Mouse (Mus musculus) thymus, postnatal 36 days (tissue): ENCODE data around the gene E130309D02Rik.
A peak's percentile ranks its signal among the peaks of the same experiment; 100 is the strongest.

ENCODE experiments used
- DNase-seq, 2 experiments: peaks; one replicate each; pipeline ENCODE4 v3.0.0; 2022; ENCODE audit warnings: mixed read lengths in 2 of 2

The E130309D02Rik gene

DNA sequence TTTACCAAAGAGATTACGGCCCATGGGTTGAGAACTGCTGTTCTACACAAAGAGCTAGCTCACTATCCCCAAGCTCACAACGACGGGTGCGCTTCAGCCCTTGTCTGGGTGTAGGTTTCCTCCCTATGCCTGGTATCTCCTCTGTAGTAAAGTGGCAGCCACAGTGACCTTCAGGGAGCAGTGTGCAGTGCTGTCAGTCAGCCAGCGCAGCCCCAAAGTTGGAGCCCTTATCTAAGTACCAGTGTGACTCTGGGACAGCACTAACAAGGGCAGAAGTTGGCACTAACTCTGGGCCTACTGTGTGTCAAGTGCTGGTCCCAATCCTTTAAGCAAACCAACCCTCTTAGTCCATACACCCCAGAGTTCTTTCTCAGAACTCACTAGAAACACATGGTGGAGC, 6.3 kb downstream of the E130309D02Rik start:
- no peak for DNase-seq

DNA sequence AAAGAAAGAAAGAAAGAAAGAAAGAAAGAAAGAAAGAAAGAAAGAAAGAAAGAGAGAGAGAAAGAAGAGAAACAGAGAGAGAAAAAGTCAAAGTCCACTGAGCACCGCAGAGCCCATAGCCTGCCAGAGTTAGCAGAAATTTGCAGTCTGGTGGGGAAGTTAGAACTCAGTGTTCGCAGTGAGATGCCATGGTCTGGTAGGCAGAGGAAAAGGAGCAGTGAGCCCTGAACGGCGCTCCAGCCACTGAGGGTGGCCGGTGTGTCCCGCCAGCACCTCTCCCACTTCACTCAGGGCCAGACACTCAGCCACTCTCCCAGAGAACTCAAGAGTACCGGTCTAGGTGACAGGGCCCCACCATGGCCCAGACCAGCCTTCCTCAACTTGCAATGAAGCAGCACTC, 10.9 kb downstream of the E130309D02Rik start:
- no peak for DNase-seq

DNA sequence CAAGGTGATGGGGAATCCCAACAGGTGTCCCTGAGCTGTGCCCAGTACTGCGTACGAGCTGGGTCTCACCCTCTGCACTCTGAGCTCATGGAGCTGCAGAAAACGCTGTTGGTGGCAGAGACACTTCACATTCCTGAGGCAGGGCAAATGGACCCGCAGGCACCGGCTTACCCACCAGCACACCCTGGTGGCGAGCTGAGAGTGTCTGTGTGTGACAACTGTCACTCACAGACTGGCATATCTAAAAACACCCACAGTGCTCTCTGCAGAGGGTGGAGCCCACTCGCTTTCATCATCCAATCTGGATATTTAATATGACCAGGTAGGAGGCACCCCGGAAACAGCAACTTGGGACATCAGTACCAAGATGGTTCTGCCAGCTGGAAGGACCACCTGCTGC, 13.9 kb downstream of the E130309D02Rik start:
- no peak for DNase-seq

DNA sequence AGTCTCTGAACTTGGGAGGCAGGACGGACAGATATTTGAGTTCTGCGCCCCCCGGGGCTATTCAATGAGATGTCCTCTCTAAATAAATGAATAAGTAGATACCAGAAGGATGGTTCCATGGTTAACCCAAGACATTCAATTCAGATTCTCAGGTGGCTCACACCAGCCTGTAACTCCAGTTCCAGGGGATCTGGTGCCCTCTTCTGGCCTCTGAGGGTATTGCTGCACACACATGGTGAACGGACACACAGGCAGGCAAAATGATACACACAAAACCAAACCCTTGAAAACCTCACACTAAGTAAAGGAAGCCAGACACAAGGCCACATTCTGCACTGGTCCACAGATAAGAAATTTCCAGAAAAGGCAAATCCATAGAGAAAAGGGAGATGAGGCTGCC, 15.5 kb downstream of the E130309D02Rik start:
- DNase-seq = peak; percentile 45 to 56

DNA sequence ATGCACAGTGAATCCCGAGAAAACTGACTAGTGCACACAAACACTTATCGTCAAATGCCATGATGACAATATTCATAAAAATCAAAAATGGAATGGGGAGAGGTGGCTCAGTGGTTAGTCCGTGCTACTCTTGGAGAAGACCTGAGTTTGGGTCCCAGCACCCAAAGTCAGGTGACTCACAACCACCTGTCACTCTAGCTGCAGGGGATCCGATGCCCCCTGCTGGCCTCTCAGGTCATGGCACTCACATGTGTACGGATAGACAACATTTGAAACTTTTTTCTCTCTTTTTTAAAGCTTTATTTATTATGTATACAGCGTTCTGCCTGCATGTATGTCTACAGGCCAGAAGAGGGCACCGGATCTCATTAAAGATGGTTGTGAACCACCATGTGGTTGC, 16.8 kb downstream of the E130309D02Rik start:
- DNase-seq = no peak

DNA sequence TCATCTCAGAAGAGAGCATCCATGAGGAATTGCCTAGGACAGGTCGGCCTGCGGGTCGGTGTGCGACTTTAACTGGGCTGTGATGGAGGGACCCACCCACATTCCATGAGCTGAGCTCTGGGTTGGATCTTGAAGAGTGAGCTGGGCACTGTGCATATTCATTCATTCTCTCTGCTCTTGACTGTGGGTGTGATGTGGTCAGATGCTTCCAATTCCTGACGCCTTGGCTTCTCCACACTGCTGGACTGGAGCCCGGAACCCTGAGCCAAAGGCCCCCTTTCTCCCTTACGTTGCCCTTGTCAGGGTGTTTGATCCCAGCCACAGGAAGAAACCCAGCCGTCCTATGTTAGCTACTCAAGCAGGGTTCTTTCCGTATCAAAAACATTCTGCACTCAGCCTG, 17.2 kb downstream of the E130309D02Rik start:
- no peak for DNase-seq

DNA sequence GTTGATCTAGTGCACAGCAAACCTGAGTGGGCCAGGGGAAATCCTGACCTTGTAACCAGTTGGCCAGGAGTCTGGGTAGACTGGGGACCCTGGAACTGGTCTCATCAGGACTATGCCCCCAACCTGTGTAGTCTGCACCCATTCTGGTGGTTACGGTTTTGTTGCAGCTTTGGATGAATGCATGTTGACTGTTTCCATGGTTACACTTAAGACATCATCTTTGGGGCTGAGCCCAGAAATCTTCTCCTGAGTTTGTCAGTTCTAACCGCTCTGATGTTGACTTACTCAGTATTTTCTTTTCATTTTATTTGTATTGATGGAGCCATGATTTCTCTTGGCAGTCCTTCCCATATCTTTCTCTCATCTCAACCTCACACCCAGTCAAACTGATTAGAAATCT, 19.8 kb downstream of the E130309D02Rik start:
- no peak for DNase-seq

DNA sequence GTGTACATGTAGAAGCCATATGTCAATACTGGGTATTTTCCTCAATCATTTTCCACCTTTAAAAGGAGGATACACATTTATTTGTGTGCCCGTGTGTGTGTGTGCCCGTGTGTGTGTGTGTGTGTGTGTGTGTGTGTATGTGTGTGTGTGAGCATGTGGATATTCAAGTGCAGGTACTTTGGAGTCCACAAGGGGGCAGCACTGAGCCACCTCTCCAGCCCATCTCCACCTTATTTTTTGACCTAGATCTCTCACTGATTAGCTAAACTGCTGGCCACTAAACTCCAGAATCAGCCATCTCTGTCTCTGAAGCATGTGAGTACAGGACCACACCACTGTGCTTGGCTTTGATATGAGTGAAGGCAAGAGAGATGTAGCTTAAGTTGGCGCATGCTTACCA, 20.3 kb downstream of the E130309D02Rik start:
- no peak for DNase-seq

DNA sequence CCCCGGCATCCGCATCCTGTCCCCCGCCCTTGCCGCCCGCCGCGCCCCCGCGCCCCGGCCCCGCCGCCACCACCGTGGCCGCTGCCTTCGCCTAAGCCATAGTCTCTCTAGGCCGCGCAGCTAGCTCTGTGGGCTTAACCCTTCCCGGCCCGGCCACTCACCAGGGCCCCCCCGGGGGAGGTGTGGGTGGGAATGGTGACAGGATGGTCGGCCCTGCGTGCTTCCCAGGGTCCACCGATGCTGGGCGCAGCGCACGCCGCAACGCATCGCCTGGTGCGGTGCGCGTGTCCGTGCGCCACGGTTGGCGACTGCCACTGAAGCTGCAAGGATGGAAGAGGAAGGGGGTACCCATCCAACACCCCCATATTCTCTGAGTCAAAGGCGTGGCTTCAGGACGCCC, 21.8 kb downstream of the E130309D02Rik start, which contains the start of gene Zfp853:
Zfp853 (minus strand) TSS at position 220 of the 400 bp plus-strand sequence.
- DNase-seq = no peak

DNA sequence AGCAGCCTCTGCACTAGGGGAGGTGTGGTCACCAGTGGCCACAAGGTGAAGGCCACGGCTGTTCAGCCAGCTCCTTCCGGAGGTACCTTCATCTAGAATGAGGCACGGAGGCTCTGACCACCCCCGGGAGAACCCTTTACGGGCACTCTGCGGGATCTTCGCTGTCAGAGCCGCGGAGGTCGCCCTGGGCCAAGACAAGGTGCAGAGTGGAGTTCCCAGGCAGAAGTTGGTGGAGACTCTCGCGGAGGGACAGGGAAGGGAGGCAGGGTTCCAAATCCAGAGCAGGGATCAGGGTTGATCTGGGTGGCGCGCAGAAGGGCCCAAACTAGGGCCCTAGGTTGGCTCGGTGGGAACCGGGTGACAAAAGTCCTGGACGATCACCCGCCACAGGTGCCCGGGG, 22.3 kb downstream of the E130309D02Rik start:
- DNase-seq = no peak

DNA sequence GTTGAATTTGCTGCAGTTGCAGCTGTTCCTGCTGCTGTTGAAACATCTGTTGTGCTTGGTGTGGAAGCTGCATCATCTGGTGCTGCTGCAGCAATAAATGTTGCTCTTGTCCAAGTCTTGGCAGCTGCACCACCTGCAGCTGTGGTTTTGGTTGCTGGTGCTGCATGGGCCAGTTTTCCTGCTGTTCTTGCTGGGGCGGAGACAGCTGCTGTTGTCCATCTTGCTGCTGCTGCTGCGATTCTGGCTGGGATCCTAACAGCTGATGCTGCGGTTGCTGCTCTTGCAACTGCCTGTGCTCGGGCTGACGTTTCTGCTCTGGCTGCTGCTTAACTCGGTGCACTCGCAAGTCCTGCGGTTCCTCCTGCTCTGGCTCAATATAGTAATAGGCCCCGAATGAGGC, 25.9 kb downstream of the E130309D02Rik start:
- DNase-seq = no peak

DNA sequence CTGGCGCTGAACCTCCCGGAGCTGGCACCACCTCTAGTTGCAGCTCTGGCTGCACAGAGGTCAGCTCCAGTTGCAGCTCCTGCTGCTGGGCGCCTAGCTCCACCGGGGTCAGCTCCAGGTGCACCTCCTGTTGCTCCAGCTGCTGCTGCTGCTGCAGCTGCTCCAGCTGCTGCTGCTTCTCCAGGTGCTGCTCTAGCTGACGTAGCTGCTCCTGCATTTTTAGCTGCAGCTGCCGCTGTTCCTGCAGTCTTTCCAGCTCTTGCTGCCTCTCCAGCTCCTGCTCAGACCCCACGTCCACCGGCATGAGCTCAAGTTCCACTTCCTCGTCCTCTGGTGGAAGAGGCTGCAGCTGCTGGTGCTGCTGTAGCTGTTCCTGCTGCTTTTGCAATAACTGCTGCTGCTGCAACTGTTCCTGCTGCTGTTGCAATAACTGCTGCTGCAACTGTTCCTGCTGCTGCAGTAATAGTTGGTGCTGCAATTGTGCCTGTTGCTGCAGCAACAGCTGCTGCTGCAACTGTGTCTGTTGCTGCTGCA, 26.7 kb downstream of the E130309D02Rik start:
- no peak for DNase-seq

DNA sequence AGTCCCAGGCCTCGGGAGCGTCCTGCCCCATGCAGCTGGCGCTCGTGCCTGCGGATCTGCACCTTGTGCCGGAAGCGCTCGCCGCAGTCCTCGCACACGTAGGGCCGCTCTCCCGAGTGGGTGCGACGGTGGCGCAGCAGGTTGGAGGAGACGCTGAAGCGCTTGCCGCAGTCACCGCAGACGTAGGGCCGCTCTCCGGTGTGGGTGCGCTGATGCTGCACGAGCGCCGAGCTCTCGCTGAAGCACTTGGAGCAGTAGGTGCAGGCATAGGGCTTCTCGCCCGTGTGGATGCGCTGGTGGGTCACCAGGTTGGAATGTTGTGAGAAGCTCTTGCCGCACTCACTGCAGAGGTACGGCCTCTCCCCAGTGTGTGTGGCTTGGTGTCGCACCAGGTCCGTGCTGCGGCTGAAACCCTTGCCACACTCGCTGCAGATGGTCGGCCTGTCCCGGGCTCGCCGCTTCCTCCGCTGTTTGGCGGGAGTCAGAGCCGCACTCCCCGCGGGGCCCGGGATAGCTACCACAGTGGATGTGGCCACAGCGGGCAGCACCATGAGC, 27.3 kb downstream of the E130309D02Rik start:
- peak; percentile 30 to 45 for DNase-seq

DNA sequence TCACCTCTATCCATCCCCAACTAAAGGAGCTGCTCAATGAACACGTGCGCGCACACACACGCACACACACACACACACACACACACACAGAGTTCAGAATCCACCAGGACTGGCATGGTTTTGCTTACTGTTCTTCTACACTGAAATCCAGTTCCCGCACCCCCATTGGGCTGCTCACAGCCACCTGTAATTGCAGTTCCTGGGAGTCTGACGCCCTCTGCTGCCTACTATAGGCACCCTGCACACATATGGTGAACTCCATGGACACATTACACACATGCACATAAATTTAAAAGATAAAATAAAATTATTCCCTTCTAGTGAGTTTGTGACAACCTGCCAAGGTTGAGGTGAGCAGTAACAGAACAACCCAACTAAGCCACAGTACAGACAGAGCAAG, 30.4 kb downstream of the E130309D02Rik start:
- DNase-seq = no peak

DNA sequence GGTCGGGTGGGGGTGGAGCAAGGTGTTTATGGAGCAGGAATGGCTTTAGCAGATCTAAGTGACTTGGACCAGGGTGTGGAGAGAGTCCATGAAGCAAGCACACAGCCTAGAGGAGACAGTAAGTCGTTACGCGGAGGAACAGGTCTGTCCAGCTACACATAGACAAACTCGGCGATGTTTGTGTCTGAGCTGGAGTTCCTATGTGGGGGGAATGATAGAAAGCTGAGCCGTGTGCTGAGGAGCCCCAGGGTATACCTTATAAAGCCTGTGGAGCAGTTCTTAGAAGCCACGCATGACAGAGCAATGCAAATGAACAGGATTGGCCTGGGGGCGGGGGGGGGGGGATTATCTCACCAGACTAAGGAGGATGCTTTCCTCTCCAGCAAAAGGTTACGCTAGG, 35.9 kb downstream of the E130309D02Rik start:
- no peak for DNase-seq

DNA sequence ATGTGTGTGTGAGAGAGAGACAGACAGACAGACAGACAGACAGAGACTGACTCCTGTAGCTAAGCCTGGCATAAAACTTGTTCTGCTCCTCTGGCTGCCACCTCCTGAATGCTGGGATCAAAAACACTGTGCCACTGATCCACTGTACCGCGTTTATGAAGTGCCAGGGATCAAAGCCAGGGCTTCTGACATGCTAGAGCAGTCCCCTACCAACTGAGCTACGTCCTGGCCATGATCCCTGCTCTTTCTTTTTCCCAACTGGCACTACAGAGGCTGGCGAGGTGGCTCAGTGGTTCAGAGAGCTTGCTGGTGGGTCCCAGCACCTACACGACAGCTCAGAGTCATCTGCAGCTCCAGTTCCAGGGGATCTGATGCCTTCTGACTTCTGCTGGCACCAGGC, 39.4 kb downstream of the E130309D02Rik start:
- DNase-seq = no peak

DNA sequence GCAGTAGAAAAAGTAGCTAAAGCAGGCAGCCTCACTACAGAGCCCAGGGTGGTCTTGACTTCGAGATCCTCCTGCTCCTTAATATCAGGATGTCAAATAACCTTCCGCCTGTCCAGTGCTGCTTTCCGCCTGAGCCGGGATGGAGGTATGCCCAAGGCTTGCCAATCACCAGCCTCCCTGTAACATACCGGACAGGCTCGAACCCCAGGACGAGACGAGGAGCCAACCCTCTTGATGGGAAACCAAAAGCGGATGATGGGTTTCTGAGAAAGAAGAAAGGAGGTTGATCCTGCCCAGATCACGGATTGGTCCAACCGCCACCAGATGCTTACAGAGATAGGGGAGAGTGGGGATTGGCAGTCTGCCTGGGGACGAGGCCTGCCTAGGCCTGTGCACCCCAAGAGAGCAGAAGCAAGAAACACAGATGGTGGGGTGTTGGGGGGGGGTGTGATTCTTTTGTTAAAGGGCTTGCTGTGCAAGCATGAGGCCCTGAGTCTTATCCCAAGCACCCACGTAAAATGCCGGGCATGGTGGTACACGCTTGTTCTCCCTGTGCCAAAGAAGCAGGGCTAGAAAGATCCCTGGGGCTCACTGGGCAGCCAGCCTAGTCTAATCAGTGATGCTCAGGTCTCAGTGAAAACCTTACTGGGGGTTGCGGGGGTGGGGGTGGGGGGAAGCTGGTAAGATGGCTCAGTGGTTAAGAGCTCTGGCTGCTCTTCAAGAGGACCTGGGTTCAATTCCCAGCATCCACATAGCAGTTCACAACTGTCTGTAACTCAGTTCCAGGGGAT, 42.4 kb downstream of the E130309D02Rik start:
- no peak for DNase-seq

DNA sequence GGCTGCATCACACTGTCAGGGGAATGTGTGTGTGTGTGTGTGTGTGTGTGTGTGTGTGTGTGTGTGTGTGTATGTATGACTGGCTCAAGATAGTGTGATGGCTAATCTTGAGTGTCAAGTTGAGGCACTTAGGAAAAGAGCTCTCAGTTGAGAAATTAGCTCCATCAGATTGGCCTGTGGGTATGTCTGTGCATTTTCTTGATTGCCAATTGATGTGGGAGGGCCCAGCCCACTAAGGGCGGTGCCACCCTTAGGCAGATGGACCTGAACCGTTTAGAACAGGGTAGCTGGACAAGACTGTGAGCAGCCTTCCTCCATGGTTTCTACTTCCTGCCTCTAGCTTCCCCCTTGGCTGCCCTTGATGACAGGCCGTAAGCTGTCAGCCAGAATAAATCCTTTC, 43.1 kb downstream of the E130309D02Rik start:
- DNase-seq = no peak

DNA sequence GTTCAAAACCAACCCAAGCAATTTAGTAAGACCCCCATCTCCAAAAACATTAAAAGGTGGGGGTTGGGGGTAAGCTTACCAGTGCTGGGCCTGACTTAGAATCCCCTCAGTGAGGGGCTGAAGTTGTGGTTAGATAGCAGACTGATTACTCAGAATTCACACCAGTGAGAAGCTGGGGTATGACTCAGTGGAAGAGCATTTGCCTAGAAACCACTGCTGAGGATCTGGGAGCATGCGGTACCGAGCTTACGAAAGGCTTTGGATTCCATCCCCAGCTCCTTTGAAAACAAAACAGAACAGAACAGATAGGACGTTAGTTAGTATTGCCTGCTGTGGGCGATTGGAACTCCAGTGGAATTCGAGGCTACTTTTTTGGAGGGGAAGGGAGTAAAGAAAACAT, 43.5 kb downstream of the E130309D02Rik start:
- DNase-seq = no peak

DNA sequence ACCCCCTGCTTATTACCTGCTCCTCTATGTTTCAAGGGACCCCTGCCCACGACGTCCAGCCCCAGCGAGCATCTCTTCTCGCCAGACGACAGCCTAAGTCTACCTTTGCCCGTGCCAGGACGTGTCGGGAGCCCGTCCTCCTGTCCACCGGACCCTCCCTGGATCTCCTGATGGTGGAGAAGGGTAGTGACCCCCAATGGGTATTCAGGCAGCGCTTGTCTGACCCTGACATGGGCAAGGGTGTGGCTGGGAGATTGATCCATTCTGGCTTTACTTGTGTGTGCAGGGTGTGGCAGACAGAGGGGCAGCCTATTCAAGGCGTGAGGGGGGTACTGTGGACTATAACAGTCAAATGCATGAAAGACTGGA, 45.0 kb downstream of the E130309D02Rik start:
- no peak for DNase-seq

DNA sequence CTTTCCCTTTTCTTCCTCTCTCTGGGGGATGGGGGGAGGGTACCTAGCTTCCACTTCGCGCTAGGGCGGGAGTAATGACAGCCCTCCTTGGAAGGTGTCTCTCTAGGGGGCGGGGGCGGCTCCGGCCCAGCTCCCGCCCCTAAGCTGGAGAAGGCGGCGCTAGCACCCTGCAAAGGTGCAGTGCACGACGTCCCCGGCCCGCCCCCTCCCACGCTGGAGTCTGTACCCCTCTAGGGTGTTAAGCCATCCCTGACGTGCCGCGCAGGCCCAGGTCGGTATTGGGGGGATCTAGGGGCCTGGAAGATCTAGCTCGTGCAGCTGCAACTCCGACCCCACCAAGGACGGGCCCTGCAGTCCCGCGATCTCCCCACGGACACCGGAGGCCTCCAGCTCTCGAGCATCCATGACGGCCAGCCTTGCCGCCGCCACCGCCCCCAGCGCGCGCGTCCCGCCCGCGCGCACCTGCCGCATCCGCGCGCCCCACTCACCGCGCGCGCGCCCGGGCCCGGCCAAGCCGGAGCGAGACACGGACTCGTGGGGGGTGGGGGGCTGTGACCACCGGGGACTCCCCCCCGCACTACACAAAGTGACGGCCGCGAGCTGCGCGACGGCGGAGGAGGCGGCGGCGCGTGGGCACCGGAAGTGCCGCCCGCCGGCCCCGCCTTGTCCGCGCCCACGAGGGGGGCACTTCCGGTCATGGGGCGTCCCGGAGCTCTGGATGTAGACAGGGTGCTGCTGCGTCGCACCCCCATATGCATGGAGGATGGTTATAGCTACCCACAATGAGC, 45.6 kb downstream of the E130309D02Rik start, which contains the start of gene Zfp316:
Zfp316 (minus strand) TSS at position 660 of the 788 bp plus-strand sequence.
- DNase-seq = peak; percentile 41 to 52

DNA sequence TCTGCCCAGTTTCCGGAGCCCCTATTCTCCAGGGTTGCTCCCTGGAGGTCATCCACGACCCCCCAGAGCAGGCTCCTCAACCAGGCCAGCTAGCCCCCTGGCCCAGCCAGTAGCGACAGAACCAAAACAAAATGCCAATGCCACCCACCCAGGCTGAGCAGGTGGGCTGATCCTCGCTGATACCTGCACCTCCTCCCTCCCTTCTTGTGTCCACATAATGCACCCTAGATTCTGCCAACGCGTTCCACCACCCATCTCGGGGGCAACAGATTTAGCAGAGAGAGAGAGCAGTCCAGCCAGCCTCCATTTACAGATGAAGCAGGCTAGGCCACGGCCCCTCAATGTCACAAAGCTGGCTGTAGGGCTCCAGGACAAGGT, 46.2 kb downstream of the E130309D02Rik start:
- DNase-seq = no peak

DNA sequence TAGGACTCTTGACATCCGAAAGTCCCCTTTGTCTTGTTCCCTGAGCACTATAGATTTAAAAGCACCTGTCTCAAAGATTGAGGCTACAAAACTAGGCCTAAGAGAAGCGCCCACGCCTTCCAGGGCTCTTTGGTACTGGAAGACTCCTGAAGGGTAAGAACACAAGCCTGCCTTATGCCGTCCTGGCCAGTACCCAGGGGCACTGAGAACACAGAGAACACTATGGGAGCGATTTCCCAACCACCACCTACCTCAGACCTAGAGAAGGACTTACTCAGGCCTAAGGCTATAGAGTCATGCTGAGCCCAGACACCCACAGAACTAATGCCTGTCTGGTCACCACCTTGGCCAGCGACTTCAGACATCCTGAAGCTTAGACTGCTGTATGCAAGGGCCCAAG, 48.4 kb downstream of the E130309D02Rik start:
- no peak for DNase-seq

DNA sequence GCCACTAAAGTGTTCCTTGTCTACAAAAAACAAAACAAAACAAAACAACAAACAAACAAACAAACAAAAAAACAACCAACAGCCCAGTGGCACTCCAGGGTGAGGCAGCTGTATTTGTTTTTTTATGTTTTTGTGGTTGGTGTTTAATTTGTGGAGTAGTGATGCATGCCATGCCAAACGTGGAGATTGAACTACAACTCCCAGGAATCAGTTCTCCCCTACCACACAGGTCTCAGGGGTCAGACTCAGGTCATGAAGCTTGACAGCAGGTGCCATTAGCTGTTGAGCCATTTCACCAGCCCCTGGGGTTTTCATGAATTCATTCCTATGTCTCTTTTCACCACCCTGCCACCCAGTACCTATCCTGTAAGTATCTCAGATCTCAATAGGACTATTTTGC, 49.8 kb downstream of the E130309D02Rik start:
- DNase-seq = no peak
